Mouse (Mus musculus): ENCODE measurements around the gene Zc2hc1c.
"Not testable (repeated sequence)": the region's sequence is repeated elsewhere in the genome, so short reads cannot be mapped to it uniquely, and the experiment has no call there.

Zc2hc1c gene

DNA sequence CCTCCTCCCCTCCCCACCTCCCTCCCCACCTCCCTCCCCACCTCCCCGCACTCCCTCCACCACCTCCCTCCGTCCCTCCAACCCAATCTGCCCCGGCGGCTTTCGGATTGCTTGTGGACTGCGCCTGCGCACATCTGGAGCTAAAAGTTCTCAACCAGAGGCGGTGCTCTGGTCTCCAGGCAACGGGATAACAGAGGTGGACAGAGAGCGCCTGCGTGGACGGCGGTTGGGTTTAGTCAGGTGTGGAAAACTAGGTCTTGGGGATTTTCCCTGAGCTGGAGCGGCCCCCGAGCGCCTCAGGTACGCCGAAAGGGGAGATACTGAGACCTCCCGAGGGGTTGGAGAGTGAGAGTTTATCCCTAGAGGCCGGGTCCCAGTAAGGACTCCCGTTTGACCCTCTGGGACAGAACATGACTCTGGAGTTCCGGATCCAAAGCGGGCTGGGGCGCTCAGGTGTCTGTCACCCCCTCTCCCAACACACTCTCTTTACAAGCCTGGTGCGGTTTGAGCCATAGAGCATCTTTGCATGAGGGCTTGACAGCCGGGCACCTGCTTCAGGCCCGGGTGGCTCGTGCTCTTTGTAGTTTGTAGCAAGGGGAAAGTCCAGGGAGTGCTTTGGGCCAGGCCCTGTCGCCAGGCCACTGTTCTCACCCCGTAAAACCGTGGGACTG lies at the start of gene Zc2hc1c:
Gene Zc2hc1c (plus strand): TSS at position 106 of the 671 bp plus-strand sequence.
- peak; percentile 40 for DNase-seq

DNA sequence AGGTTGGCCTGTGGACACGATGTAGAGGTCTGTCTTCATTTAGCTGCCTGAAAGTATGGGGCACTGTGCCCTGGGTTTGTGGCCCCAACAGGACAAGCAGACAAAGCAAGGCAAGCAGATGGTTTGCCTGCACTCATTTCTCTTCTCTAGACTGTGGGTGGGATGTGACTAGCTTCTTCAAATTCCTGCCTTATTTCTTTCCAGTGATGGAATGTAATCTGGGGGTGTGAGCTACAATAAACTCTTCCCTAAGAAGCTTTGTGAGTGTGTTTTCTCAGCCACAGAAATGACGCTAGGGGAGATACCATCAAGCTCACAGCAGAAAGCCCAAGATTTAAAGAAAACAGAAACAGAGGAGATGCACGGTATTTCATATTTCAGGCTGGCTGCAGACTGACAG lies 36.3 kb upstream of the Zc2hc1c start:
- DNase-seq: no peak

DNA sequence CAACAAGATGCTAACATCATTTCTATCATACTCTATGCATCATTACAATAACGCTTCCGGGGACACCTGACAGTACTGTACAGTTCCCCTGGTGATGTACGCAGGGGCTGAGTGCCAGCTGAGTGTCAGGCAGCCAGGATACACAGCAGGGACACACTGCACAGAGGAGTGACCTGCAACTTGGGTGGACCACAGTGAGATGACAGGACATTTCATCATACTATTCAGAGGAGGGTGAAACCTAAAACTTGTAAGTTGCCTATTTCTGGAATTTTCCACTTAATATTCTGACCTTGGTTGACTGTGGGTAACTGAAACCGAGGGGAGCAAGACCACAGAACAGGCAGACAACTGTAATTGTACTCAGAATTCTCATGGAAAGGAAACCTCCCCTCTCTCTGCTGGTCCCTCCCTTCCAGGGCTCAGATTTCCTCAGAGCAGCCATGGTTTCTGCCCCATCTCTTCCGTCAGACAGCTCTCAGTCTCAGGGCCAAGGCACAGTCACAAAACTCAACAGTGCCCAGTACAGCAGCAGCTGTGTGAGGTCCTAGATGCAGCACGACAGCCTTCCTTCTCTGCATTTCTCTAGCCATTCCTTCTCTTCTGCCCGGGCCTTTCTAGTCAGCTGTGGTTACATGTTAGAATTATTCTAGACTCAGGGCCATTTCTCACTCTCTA lies 32.2 kb upstream of the Zc2hc1c start:
- no peak for DNase-seq

DNA sequence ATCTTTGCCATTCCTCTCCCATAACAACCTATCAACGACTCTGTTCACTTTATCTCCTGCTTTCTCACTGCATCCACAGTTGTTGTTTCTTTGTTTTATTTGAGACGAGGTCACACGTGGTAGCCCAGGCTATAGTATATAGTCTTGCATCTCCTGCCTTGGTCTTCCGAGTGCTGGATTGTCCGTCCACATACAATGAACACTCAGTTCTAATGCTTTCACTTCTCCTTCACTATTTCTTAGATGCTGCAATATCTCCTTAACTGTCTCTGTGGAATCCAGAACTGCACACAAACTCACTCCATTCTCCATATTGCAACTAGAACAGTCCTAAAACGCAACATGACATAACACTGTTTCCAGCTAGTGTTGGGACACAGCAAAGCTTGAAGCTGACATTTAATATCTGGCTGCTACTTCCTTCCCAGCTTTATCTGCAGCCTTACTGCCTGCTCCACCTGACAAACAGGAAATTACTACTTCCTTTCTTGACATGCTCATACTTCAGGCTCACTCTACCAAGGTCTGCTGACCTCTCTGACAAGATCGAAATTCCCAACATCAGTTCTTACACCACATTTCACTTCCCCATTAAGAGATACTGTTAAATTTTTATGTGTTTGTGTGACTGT lies 31.3 kb upstream of the Zc2hc1c start:
- no peak for DNase-seq

DNA sequence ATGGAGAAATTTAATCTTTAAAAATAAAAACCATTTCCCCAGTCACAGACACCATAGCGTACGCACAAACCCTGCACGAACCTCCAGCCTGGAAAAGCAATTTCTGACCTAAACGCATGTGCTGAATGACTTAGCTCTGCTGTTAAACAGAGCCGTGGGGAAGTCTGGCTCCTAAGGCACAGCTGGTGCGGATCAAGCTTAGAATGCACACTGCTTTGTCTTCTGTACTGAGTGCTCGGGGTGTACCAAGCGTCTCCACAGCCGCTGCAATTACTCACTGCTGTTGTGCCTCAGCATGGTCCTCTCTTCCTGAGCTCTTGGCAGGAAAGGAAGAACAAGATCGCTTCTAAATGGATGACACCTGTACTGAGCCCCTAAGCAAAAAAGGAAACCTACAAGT lies 25.9 kb upstream of the Zc2hc1c start:
- DNase-seq: no peak

DNA sequence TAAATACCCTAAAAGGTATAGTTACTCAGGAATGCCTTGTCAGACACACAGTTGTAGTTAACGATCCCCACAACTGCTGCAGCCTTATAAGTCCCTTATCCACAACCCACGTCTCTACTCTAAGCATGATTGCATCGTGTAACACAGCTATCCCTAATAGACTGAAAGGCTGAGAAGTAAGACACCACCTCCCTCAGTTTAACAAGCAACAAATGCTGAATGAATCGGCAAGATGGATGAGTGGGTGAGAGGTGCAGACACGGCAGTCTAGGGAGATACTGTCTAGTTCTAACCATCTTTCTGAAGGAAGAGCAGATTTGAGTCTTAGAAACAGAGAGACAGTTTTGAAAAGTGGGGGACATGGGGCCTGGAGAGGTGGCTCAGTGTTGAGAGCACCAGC lies 25.2 kb upstream of the Zc2hc1c start:
- DNase-seq: no peak

DNA sequence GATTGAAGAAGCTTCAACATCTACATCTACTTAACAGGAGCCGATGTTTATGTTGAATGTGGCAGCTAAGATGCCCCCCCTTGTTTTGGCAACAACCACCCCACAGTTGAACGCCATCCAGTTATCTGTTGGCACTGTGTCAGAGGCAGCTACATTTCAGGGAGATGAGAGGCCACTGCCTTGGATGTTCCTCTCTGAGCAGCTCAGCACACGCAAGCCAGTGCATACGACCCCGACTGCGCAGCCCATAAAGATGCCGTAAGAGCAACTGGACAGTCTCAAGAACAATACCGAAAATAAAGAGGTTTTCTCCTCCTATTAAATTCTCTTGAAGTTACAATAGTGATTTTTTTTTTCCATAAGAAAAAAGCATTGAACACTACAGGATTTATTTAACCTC lies 23.9 kb upstream of the Zc2hc1c start:
- no peak for DNase-seq

DNA sequence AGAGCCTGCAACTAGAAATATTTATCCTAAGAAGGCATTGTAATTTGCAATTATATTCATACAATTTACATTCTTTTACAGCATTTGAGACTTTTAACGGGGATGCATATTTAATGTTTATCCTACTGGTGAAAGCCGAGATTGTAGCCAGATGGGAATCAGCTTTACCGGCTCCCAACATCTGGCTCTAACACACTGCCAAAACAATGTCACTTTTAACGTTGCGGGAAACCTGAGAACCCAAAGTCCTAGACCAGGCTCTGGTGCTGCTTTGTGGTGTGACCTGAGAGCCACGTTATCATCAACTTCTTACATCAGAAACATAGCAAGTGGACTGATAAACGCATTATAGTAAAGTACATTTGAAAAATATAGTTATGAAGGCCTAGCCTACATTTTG lies 23.5 kb upstream of the Zc2hc1c start:
- no peak for DNase-seq

DNA sequence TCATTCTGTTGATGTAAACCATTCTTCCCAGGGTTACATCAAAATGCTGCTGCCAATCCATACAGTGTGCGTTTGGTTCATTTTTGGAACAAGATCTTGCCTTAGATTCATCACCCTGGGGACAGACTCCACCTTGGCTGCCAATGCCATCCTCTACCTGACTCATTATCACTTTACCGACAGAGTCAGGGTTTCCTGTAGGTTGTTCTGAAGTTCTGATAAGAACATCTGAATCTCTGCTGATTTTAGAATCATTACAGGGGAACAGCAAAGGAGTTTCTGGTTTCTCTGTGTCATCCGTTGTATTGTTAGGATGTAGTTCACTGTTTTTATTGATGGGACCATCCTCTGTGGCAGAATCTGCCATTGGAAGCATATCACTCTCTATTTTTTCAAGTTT lies 22.1 kb upstream of the Zc2hc1c start:
- no peak for DNase-seq

DNA sequence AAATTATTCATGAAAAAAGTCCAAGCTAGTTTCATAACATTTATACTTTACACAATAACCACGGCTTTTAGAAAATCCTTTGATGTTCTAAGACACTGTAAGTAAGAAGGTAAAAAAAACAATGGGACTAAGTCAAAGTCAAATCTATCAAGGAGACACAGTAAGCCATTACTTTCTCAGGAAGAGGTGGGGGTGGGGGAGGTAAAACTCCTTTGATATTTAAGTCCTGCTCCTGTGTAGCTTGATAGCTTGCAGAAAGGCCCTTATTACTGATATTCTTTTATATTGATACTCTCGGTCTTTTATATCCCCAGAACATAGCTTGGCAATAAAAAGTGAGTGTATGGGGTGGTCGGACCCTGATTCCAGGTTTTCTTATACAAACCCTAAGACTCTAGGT lies 18.6 kb upstream of the Zc2hc1c start:
- no peak for DNase-seq

DNA sequence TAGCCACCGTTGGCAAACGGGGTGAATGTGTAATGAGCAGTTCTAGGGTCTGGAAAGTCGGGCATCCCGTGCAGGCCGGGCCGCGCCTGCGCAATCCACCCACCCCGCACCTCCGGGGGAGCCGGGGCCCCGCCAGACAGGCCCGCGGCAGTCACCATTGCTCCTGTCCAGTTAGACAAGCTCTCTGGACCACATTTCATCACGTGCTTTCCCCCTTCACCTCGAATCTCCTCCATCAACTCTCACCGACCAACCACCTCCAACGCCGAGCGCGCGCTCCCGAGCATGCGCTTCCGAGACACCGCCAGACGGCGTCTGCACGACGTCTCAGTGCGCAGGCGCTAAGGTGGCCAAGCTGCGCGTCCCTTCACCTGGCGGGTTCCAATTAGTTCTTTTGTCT lies 18.1 kb upstream of the Zc2hc1c start, which contains the start of gene Mlh3:
Gene Mlh3 (minus strand): TSS at position 281 of the 400 bp plus-strand sequence.
- DNase-seq: peak; percentile 97

DNA sequence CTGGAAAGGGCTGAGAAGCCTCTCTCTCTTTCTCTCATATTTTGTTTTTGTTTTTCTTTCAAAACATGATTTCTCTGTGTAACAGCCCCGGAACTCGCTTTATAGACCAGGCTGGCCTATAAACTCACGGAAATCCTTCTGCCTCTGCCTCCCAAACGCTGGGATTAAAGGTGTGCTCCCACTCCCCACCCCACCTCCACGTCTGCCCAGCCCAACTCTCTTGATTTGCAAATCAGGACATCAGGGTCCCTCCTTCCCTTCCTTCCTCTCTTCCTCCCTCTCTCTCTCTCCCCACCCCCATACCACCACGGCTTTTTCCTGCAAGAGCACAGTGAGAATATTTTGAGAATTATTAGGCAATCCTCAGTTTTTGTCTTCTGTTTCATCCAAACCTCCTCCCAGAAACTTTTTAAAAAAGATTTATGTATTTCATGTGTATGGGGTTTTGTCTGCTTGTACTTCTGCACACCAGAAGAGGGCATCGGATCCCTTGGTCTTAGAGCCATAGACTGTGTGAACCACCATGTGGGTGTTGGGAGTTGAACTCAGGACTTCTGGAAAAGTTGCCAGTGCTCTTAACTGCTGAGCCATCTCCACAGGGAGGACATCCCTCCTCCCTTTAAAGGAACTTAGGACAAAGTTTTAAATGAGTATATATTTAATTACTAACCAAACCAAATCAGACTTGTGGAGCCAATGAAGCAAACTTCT lies 17.1 kb upstream of the Zc2hc1c start:
- DNase-seq: no peak

DNA sequence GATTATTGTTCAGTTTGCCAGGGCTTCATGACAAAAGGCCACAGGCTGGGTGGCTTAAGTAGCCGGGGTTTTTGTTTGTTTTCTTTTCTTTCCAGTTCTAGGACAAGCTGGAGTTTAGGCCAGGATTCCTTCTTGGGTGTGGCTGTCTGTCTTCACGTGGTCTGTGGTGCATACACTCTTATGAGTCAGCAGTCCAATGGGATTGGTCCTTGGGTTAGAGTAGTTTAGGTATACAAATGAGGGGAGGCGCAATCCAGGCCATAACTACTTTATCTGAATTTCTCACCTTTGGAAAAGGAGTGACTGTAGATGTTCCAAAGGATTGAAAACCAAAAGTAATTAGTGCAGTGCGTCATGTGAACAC lies 16.6 kb upstream of the Zc2hc1c start:
- DNase-seq: no peak

DNA sequence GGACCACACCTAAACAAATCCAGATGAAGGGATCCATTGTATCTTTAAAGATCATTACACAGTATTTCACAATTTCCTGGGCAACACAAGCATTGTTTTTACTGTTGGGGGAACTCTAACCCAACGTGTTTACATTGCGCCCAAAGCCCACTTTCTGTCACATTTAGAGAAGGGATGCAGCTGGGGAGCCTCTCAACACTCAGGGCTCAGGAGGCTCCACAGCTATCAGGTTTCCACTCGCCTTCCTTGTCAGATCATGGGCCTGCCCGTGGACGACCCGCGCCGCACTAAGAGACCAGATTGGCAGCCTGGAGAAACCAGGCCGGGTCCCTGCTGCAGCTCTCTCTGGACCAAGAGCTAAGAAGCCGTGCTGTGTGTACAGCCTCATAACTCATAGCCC lies 14.9 kb upstream of the Zc2hc1c start:
- no peak for DNase-seq

DNA sequence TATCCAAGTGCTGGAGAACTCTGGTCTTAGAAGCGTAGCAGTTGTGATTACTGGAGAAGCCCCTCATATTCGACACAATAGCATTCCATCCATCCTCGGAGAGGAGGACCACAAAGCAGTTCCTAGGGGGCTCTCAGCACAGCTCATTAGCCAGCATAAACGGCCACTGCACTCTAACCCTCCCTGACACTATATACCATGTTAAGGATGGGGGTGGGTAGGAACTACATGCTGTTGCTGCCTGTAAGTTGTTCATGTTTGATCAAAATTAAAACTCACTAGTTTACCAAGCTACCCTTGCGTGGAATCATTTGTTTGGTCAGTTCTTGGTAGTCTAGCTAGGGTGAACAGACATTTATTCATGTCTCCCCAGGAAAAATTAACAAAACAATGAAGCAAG lies 12.1 kb upstream of the Zc2hc1c start:
- no peak for DNase-seq

DNA sequence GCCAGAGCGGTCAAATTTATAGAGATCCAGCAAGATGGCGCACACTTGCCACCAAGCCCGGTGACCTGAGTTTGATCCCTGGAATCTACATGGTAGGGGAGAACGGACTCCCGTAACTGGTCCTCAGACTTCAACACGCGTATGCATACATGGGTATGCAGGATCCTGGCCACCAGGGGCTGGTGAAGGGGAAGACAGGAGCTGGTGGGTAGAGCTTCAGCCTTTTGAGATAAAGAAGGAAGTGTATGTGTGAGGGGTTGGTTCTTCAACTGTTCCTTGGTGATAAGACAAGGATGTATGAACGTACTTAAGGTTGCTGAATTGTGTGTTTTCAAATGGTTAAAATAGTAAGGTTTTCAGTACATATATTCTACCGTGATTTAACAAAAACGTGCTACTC lies 9.5 kb upstream of the Zc2hc1c start:
- DNase-seq: peak; percentile 30

DNA sequence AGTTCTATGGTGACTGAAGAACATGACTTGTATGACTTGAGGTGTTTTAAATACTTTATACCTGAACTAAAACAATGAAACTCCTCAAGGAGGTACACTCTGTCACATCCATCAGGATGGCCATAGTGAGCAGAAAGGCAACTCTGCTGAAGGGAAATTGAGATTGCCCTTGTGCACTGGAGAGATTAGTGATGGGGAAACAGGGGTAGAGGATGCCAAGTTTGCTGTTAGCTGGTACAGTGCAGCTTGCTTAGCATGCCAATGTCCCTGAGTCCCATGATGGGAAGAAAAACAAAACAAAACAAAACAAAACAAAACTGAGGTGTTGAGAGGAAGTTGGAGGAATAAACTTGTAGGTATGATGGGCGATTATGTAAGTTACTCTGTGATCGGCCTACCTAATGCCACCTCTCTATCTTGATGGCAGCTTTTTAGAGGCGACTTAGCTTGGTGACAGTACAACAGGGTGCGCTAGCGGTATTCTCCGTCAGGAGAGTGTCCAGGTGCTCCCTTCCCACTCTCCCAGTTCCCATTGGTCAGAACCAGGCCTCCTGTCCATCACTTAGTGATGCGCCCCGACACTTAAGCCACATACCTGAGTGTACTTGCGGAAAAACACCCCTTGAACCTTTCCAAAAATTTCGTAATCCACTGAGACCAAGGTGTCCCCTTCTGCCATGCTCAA lies 8.9 kb upstream of the Zc2hc1c start:
- peak; percentile 70 for DNase-seq

DNA sequence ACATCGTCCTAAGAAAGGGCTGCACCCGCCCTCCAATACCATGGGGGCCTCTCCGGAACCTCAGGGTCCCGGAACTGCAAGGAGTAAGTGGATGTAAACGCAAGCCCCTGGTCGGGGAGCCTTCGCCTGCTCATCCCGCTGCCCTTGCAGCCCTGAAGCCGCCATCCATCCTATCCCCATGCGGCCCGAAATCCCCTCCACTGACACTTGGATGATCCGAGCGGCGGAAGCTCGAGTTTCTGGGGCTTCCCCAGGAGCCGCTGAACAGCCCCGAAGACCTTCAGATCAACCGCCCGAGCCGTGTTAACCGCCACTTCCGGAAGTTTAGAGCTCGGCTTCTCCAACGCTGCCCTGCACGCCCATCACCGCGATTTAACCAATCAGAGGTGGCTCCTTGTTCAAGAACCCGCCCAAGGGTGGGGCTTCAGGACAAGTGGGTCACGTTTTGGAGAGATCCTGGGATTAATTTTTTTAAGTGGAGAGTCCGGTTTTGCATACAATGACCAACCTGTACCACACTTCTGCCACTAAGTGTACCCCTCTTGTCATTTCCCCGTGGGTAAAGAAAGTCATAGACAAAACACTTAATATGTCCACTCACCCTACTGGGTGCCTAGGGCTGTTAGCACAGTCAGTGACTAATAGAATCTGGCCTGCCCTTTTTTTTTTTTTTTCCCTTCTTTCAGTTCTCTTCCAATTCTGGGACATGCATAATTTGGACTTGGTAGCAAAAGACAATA lies 8.1 kb upstream of the Zc2hc1c start:
- DNase-seq: peak; percentile 98

DNA sequence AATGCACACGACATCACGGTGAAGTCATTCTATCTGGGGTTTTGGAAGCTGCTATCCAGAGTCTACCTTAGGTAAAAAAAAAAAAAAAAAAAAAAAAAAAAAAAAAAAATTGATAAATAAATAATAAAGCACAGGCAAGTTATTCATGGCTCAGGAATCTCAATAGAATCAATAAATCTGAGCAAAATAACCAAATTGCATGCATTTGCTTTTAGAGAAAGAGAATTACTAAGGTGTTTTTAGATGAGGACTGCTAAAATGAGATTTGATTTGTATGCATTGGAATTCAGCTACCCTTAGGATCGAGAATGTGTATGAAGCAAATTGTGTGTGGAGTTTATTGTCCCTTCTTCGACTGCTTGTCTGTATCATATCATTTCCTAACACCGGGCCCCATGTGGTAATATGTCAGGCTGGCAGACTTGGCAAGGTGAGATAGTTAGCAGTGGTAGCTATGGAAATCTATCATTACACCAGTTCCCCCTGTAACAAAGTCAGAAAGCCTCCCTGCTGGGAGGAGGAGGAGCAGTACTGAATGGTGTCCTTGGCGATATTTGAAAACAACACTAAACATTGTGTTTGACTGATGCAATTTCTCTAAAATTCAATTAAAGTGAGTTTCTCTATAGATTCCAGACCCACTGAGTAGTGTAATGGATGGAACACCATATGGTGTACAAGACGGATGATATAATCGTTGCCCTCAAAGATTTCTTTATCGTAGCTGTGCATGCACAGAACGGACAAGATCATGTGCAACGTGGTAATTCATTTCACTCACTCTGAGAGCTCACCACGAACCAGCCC lies 7.3 kb upstream of the Zc2hc1c start:
- DNase-seq: peak; percentile 34

DNA sequence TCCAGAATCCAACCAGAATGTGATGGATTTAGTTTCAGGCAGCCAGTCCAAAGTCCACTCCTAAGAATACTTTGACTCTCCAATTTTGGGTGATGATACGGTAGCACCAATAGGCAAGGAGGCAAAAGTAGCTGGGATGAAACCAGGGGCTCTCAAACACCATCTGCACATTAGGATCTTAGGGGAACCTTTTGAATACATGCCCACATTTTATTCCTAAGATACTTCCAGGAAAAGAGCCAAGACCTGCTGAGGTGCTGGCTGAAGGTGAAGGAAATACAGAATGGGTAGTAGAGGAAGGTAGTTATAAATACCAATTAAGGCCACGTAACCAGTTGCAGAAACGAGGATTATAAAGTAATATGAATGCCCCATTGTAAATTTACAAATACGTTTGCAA lies 6.6 kb upstream of the Zc2hc1c start:
- not testable (repeated sequence) for DNase-seq

DNA sequence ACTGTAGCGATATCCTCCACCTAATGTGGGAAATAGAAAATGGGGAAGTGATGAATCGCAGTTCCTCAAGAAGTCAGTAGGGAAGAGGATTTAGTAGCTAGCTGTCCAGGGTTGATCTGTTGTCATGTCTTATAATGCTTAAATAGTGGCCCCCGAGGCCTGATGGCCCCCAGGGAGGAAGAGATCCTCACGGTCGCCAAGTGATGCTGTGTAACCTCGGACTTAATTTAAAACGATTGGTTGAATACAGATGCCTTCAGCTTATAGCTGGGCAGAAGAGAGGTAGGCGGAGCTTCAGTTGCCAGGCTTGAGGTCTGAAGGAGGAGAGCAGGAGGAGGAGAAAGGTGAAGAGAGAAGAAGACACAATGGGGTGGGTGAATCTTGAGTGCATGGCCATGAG lies 4.1 kb upstream of the Zc2hc1c start:
- no peak for DNase-seq

DNA sequence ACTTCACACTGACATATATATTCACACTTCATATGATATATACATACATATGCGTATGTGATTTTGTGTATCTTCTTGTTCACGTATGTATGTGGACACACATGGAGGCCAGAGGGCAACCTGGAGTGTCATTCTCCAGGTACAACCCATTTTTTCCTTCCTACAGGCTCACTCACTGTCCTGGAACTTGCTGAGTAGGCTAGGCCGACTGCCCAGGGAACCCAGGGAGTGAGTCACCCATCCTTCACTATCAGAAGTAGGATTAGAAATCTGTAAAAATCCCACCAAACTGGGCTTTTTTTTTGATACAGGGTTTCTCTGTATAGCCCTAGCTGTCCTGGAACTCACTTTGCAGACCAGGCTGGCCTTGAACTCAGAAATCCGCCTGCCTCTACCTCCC lies 3.4 kb upstream of the Zc2hc1c start:
- DNase-seq: no peak

Data from cerebellum, adult 9-11 months (tissue).